Mouse (Mus musculus): Measurements from ENCODE around the gene Scgb1b27.
"Not testable (repeated sequence)": the region's sequence is repeated elsewhere in the genome, so short reads cannot be mapped to it uniquely, and the experiment has no call there.

DNA sequence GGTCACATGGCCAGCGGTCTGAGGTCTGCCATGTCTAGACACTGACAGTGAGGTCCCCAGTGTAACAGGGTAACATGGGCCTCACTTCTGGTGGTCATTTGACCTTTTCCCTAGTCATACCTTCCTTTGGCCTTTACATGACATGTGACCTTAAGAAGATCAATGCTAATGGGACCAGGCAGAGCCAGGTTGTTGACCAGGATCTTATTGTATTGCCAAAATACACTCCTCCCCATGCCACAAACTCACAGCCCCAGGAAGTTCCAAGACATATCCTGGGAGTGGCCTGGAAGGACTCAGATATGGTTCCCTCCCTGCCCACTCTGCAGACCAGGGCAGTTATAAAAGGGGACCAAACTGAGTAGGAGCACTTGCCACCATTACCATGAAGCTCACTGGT, at the start of gene Scgb1b27:
- not testable (repeated sequence) for TF ChIP-seq CTCF (IDR thresholded peaks at IDR 0.05; ENCODE audit: low read depth, low read length); POLR2A (IDR thresholded peaks at IDR 0.05; ENCODE audit: borderline replicate concordance, low read depth, low read length)

Data from bone marrow macrophage, adult 2 months (primary cell).